Mouse (Mus musculus) heart, adult 18-20 months (tissue): ENCODE measurements at regions not wholly inside any gene's neighbourhood (a gene's known extent, or its start where the extent isn't known, plus 50 kb on each side); places are given as distances from the start of the nearest gene placed in this dataset.

ENCODE experiments used
- DNase-seq, 2 experiments: peaks; one replicate each; pipeline ENCODE4 v3.0.0; 2021 to 2022; ENCODE audit warnings: mixed read lengths in 1 of 2

DNA sequence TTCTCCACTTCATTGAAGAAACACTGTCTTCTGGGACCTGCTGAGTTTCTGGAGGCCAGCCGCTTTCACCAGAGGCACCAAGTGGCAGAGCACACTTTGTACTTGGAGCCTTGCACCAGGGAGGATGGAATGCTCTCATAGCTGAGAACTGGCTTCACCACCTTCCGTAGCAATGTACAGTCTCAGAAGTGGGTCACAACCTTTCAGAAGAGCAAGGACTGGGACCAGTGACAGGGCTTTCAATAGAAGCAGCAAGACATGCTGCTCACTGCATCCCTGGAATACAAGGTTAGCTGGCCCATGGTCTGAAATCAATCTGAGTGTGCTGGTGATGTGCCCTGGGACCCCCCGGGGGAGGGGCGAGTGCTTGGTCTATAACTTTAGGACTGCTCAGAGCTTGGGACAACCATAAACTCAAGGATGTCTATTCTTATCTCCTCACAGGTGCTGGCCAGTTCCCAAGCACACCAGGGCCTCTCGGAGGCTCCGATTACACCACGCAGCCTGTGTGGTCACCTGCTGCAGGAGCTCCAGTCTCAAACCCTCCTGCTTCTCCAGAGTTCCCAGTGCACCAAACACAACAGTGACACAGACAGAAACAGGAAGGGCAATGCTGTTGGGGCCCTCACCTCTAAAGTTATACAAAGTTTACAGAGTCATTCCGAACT is 114.4 kb upstream of the Tmem45b start:
- no peak for DNase-seq

DNA sequence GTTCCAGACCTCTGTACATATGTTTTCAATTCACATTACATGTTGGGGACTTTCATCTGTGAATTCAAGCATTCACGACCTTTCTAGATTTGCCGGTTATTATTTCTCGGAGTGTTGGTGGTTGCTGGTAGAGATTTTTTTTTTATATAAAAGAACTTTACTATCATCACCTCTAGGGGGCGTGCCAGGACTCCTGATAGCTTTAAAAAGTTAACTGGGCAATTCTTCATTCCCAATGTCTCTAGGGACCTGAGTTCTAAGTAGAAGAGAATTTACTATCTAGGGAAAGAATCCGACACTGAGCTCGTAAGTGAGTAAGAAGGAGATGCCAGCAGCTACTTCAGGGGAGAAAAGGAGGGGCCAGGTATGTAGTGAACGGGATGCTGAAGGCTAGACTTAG is 112.8 kb upstream of the Tmem45b start:
- peak in 1 of 2 experiments; percentile 41 for DNase-seq

DNA sequence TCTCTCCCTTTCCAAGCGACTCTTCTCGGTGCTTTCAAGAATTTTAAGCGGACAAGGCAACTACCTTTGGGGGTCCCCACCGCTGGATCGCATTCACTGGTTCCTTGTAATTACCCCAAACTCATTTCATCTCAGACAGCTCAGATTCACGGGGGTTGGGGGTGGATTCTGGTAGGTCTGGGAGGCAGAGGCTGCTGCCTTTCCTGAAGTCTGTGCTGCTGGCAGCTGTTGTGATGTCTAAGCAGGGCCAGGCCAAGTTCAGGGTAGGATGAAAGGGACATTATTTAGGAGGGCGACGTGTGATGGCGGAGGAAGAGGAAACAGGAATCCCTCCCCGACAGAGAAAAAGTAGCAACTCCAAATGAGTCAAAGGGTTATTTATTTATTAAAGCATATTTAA is 102.8 kb upstream of the Tmem45b start:
- no peak for DNase-seq

DNA sequence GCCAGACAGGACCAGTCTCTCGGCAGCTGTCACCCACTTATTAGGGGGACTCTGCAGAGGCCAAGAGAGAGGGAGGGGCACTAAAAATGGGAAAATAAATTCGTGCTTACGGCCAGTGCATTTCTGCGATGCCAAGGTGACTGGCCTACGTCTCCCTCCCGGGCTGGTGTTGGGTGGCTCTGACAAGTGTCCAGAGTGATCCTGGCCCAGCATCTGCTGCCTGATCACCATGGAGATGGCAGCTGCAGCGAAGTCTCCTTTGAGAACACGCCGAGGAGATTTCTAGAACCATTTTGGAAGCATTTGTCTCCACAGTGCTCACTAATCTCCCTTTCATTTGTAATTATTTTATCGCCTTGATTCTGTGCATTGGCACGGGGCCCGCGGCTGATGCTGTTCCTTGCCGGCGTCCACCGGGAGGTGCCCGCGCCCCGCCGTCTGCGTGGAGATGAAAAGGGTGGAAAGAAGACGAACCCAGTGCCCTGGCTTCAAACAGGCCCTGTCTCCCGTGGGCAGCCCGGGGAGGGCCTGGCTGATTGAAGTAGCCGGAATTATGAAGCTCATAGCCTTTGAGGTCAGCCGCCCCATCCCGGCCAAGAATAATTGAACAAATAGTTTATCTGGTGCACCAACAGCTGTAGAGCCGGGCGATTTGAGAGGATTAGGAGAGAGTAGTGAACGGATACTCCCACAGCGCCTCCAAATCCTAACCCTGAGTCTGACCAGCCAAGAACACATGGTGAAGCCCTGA is 102.2 kb upstream of the Tmem45b start:
- peak; percentile 44 to 60 for DNase-seq

DNA sequence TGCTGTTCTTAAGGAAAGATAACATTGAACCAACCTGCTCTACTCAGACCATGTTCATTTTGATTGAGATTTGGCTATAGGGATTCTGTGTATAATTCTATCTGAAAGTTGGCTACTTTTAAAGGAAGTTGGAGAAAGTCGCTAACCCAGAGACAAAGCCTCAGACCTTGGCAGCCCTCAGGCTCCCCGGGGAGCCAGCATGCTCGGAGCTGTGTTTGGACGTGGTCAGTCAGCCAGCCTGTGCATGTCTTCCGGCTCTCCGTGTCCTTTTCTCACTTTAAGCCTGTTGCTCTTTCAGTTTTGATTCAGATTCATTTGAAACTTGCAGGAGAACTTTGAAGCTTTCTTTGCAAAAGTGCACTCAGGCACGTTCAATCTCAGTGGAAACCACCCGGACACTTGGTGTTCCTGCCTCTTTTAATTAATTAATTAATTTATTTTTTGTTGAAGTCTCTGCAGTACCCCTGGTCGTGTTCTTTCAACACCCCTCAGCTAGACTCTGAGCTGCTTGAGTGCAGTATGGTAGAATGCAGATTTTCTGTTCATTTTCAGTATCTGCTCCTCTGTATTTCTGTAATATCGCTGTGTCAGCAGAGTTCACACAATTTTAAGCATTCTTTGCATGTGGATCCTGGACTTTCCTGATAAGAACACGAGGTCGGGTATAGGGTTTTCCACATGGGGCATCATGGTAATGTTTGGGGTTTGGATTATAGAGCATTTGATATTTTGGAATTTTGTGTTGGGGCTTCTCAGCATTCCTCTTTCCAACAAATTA is 100.9 kb upstream of the Tmem45b start:
- peak; percentile 62 to 82 for DNase-seq

DNA sequence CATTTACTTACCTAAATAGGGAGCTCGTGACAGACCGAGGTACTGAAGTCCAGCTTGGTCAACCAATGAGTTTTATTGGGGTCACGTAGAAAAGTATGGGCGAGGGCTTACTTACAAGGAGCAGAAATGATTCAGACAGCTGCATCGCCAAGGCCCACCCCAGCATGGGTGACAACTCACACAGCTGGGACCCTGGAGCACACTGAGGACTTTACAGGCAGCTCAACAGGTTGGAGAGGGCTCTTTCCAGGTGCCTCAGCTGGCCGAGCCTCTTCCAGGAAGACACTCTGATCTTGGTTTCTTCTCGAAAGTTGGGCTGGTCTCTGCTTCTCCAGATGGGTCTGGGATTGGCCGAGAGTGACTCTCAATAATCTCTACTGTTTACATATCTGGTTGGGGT is 99.3 kb upstream of the Tmem45b start:
- no peak for DNase-seq

DNA sequence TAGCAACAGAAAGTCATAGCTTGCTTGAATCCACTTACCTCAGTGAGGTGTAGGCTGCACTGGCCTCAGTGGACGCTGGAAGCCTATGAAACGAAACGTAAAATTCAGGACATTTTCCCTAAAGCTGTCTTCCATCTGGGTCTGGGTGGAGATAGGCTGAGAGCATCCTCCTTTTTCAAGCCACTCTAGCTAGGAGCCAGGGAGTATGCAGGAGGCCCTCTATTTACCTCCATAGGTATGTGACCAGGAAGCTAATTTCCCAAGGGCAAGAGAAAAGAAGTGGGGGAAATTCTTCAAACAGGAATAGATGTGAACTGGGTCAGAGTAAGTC is 95.9 kb upstream of the Tmem45b start:
- DNase-seq, result no peak

DNA sequence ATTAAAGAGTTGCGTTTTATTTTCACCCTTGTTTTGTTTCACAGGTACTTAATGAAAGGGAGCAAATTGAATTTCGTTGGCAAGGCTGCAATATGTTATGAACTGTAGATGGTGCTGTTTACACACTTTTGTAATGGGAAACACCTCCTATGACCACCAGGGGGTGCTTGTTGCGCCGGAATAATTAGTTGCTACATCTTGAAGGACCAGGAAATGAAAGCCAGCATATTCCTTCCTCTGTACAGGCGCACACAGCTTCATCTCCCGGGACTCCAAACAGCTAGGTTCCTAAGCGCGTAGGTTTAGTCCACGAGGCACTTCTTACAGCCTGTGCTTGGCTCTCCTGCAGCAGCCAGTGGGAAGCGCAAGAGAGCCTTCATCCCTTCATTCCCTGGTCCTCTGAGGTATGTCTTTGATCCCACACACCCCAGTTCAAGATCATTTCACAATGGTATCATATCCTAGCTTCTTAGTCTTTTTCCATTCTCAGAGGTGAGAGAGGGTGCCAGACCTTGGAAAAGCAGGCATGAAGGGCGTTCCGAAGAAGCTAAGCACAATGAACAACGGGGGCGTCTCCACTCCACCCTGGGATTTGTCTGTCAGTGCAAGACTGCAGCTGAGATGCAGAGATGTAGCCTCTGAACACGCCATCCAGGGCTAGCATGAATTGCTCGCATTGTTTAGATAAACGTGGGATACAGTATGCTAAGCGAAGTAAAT is 95.4 kb upstream of the Tmem45b start:
- DNase-seq, result peak; percentile 69 to 85

DNA sequence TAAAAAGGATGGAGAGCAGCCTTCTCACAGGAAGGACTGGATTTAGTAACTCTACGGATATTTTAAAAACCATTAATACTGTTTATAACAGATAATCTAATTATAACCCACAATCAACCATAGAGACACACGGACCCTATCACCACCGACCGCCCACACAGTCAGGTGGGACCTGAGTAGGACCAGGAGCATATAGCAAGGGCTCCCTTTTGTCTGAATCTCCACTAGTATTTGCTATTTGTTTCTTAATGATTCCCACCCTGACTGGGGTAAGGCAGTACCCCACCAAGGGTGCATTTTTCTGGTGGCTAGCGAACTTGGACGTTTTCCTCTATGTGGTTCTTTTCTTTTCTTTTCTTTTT is 79.4 kb upstream of the Tmem45b start:
- DNase-seq, result no peak

DNA sequence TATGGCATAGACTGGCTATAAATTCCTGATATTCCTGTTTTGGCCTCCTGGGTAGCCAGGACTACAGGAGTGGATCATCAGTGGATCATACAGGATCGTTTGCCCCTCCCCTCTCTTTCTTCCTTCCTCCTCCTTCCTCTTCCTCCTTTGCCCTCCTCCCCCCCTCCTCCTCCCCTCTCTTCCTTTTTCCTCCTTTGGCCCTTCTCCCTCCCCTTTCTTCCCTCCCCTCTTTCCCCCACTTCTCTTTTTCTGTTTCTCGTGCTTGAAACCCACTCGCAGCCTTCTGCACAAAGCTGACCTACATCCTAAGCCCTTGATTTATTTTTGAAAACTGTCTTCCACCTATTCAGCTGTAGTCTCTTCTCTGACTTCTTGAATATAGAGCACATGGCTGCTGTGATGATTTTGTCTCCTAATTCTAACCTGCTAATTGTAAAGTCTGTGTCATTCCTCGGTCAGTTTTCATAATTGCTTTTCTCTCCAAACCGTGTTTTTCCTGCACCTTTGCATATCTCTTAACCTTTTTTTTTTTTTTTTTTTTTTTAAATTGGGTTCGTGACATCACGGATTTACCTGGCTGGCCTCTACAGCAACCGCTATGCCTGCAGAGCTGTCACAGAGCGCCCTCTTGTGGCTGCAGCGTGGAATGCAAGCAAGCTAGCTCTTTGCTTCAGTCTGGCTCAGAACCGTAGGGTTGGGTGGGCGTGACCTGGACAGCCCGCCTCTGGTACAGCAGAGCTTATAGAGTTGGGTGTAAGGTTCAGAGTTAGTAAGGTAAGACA is 78.8 kb upstream of the Tmem45b start:
- peak; percentile 50 to 82 for DNase-seq

DNA sequence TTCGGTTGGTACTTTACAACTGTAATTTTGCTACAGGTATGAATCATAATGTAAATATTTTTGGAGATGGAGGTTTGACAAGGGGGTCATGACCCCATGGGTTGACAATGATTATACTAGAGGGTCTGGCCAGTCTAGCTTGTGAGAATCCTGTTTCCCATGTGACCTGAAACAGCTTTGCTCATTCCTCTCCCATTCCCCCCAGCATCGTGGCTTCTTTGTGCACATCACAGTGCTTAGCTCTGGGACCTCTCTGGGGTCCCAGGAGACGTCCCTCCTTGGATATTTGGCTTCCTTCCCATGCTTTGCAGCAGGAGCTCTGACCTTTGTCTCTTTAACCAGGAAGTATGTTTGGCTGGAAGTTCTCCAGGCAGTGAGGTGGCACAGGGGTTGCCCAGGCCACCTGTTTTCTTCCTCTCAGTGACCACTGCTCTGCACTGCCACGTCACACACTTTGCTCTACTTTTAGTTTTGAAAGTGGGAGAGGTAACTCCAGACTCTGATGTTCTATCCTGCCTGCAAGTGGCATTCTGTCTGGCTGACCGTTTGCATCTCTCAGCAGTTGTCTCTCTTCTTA is 77.4 kb upstream of the Tmem45b start:
- DNase-seq, result no peak

DNA sequence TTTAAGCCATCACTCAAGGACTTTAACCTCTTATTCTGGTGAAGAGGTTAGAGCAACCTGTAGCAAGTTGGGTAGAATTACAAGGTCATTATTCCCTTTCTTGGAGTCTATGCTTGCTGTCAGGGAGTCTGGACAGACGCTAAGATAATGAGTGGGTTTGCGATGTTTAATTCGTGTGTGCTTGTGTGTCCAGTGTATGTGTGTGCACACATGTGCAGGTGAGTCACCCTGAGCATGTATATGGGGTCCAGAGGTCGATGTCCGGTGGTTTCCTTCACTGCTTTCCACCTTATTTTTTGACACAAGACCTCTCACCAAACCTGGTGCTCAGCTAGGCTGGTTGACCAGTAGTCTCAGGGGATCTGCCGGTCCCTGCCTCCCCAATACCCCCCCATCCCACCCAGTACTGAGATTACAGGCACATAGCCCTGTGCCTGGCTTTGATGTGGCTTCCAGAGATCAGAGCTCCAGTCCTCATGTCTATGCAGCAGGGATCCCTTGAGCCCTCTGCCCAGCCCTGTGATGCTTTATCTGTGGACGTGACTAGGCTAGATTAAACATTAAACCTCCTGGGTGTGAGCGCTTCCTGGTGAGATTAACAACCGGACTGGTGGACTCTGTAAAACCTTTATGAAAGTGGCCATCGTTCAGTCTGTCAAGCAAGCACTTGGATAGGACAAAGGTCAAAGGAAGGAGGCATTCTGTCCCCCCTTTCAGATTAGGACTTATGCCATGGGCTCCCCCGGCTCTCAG is 74.4 kb upstream of the Tmem45b start:
- DNase-seq, result no peak

DNA sequence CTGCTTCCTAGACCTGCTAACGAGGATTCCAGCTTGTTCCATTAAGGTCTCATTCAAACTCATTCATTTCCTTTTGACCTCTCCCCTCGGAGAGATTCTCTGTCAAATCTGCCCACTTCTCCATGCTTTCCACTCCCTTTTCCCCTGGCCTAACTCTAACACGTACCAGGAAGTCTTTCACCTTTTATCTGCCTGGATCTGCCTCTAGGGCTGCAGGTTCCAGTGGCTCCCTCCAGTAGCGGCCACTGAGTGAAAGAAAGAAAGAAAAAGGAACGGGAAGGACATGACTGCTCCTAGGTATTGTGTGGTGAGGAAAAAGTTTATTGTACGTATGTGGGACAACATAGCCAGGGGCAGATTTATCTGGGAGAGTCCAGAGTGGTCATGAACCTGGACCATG is 64.8 kb upstream of the Tmem45b start:
- DNase-seq, result no peak

DNA sequence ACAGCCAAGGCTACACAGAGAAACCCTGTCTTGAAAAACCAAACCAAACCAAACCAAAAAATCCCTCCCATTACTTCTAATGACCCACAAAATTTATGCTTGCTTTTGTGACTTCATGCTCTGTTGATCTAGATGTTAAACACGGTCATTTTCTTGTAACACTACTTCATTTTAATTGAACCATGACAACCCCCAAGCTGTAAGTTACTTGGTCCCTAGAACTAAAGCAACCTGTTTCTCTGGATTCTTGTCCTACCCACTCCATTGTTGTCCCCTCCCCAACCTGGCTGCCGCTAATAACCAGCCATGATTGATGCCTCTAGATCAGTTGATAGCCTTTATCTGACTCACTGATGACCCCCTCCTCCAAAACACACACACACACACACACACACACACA is 63.0 kb upstream of the Tmem45b start:
- DNase-seq, result no peak
